Mouse (Mus musculus): ENCODE measurements around the gene Gm8271.
"Not testable (repeated sequence)": the region's sequence is repeated elsewhere in the genome, so short reads cannot be mapped to it uniquely, and the experiment has no call there.

Gm8271 gene

DNA sequence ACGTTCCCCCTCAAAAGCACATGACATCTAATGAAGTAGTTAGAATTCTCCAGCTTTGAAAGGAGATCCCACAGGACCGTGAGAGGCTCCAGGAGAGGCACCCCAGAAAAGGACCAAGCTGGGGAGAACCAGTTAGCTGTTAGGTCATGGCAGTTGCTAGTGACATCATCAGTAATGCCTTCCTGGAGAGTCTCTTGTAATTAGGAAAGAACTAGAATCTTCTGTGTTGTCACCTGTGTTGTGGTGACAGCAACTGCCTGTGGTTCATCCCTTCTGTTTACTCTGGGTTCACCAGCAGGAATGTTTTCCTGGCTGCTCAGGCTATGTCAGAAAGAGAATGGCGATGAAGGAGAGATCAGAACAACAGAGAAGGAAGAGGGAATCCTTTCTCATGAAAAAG is at the start of gene Gm8271:
TSS of gene Gm8271 (plus strand) at position 301 of the 400 bp plus-strand sequence.
- CTCF ChIA-PET: not testable (repeated sequence)

DNA sequence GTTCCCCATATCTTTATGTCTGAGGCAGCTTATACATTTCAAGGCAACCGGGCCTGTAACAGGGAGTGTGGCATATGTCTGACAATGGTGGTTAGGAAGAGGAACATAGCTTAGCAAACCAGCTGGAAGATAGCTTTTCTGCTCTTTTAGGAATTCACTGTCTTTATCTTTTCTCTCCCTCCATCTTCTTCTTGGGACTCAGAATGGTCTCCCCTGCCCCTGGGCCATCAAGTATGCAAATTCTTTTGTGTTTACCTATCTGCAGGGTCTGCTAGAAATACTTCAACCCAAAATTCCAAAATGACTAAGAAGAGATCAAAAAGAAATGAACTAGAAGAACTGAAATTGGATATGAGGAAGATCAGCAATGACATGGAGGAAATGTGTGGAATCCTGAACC is 21.4 kb upstream of the Gm8271 start, which contains the start of gene Gm3317:
TSS of gene Gm3317 (plus strand) at position 301 of the 400 bp plus-strand sequence.
- CTCF ChIA-PET: not testable (repeated sequence)
